Comparison of ENCODE assay signal across 1 mouse cellular context in the genomic region with DNA sequence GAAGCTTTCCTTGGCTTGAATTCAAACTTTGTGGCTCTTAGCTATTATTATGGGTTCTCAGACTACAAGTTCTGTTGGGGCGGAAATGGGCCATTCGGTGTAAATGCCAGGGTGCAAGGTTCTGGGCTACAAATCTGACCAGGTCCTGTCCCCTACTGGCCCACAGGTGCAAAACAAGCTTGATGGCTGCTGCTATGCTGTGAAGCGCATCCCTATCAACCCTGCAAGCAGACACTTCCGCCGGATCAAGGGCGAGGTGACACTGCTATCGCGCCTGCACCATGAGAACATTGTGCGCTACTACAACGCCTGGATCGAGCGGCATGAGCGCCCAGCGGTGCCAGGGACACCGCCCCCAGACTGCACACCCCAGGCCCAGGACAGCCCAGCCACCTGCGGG.
TF ChIP-seq lines count a peak whose summit lies in the region.

No protein-coding gene starts in this region.

TF ChIP-seq in ES-E14, 5 proteins besides CTCF, POLR2A, EP300 and RAD21:
- TF ChIP-seq HCFC1 (IDR thresholded peaks at IDR 0.05; ENCODE audit: borderline replicate concordance, insufficient read depth, low read length) (no peak), ZC3H11A (IDR thresholded peaks at IDR 0.05; ENCODE audit: borderline replicate concordance, low read depth, low read length) (no peak)
